Mouse (Mus musculus) stomach, postnatal 0 days (tissue): ENCODE measurements around the gene Ntng2.

Source experiments
- CTCF ChIP-seq: IDR thresholded peaks from 2 replicates; pipeline ENCODE4 v1.5.1; 2016; ENCODE audit warnings: antibody characterized with exemption, low read depth, mild to moderate bottlenecking, moderate library complexity
- EP300 ChIP-seq: optimal IDR thresholded peaks from 2 replicates; pipeline ENCODE3; 2016; ENCODE audit warnings: antibody characterized with exemption

- TF ChIP-seq CTCF (no peak), EP300 (no peak)
Observed at GRCm38 (mm10) chr2:29151941-29152340, 100.9 kb downstream of the Ntng2 start.
